Mouse (Mus musculus) liver, embryonic 15.5 days (tissue): ENCODE measurements at regions not wholly inside any gene's neighbourhood (a gene's known extent, or its start where the extent isn't known, plus 50 kb on each side); places are given as distances from the start of the nearest gene placed in this dataset.
A peak's percentile ranks its signal among the peaks of the same experiment; 100 is the strongest.

ENCODE experiments used
- ATAC-seq: fragments of 200-750 bp; cut with Nextera tagmentation; 2 replicates; pipeline ENCODE4 v1.8.0; 2017; ENCODE audit warnings: moderate number of reproducible peaks, mild to moderate bottlenecking, moderate library complexity; ENCODE audit not compliant: insufficient read depth
- H3K27ac ChIP-seq: fragments of 300-500 bp; sonication (generic); replicated peaks from 2 replicates; pipeline ENCODE4 v1.5.1; 2015; ENCODE audit warnings: mild to moderate bottlenecking, inconsistent platforms
- H3K27me3 ChIP-seq: fragments of 300-500 bp; sonication (generic); 2 replicates; pipeline ENCODE4 v1.6.1; 2015; ENCODE audit warnings: mild to moderate bottlenecking, inconsistent platforms
- H3K36me3 ChIP-seq: fragments of 300-500 bp; sonication (generic); replicated peaks from 2 replicates; pipeline ENCODE4 v1.6.1; 2015; ENCODE audit warnings: moderate library complexity, mild to moderate bottlenecking, inconsistent platforms
- H3K4me1 ChIP-seq: fragments of 300-500 bp; sonication (generic); replicated peaks from 2 replicates; pipeline ENCODE4 v1.6.1; 2015; ENCODE audit warnings: inconsistent platforms
- H3K4me2 ChIP-seq: fragments of 300-500 bp; sonication (generic); 2 replicates; pipeline ENCODE4 v1.6.1; 2015; ENCODE audit warnings: moderate library complexity, mild to moderate bottlenecking, inconsistent platforms
- H3K4me3 ChIP-seq: fragments of 300-500 bp; sonication (generic); replicated peaks from 2 replicates; pipeline ENCODE4 v1.5.1; 2015; ENCODE audit warnings: mild to moderate bottlenecking, inconsistent platforms
- H3K9ac ChIP-seq: fragments of 300-500 bp; sonication (generic); 2 replicates; pipeline ENCODE4 v1.6.1; 2015; ENCODE audit warnings: moderate library complexity, mild to moderate bottlenecking, inconsistent platforms
- H3K9me3 ChIP-seq: fragments of 300-500 bp; sonication (generic); replicated peaks from 2 replicates; pipeline ENCODE4 v1.6.1; 2016; ENCODE audit warnings: inconsistent platforms
- WGBS: fragments of 180-500 bp; shearing (Covaris S2); methylation state at CpG from one replicate; pipeline ENCODE4 v1.1.7; 2015; ENCODE audit warnings: mixed read lengths; ENCODE audit not compliant: insufficient replicate concordance; 5-methylcytosine and 5-hydroxymethylcytosine counted together

DNA sequence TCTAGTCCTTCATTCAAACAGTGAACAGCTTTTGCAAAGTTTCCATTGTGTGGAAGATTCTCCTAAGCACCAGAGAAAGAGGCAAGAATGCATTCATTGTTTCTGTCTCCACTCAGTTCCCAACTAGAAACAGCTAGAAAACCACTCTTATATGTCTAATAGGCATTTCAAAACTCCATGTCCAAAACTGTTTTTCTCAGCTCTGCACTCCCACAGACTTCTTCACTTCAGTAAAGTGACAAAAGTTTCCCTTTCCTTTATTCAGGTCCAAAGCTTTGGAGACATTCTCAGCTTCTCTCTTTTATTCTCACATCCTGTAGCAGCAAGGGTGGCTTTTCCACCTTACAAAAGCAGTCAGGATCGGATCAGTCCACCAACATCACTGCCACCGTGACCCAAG is 166.0 kb downstream of the Mreg start:
- Histone ChIP-seq H3K27ac (no peak overlapping the region), H3K9me3 (no peaks in the 10 kb centered on the region), H3K4me2 (no peak overlapping the region), H3K4me1 (no peaks in the 10 kb centered on the region), H3K27me3 (no peaks in the 10 kb centered on the region), H3K9ac (no peak overlapping the region), H3K36me3 (no peaks in the 10 kb centered on the region), H3K4me3 (no peak overlapping the region)
- ATAC-seq = no peak
- WGBS = 48% methylated on average over 2 of the region's 2 CpGs

DNA sequence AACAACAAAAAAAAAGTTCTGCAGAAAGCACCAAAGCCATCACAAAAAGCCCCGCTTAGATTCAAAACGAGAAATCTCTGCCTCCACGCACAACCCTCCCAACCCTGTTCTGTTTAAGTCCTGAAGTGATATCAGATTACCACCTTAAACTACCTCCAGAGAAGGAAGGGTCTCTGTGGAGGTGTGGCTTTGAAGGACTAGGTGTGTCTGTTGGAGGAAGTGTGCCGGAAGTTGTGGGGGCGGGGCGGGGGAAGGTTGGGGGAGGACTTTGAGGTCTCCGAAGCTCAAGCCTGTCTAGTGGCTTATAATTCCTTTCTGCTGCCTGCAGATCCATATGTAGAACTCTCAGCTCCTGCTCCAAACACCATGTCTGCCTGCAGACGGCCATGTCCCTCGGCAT is 173.6 kb downstream of the Mreg start:
- peaks cover 5% of the 10 kb centered on the region; the same call in 1 of the 2 replicates for H3K4me1 ChIP-seq
- H3K4me3 ChIP-seq = no peak overlapping the region
- no peak overlapping the region for H3K27ac ChIP-seq
- 37% methylated on average over 9 of the region's 9 CpGs for WGBS
- no peaks in the 10 kb centered on the region for H3K9me3 ChIP-seq
- no peak overlapping the region for H3K4me2 ChIP-seq
- no peak for ATAC-seq
- H3K27me3 ChIP-seq = no peaks in the 10 kb centered on the region
- no peak overlapping the region for H3K9ac ChIP-seq
- no peaks in the 10 kb centered on the region for H3K36me3 ChIP-seq

DNA sequence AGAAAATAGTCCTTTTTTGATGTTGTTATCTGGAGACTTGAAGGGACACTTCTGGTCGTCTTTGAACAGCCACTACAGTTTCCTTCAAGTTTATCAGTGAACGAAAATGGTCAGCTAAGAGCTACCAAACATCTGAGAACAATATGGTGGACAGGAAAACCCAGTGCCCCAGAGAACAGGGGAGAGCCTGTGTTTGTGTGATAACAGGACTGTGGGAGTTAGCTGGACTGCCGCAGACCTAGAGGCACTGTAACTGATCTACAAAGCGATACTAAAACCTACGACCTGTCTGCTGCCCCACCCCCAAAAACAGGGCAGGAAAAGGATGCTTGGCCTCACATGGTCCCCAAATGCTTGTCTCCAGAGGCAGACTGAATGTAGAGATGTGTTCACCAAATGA is 175.5 kb downstream of the Mreg start:
- no peak overlapping the region for H3K9ac ChIP-seq
- no peak overlapping the region for H3K4me2 ChIP-seq
- no peaks in the 10 kb centered on the region for H3K9me3 ChIP-seq
- WGBS = 15% methylated on average over 5 of the region's 5 CpGs
- no peaks in the 10 kb centered on the region for H3K36me3 ChIP-seq
- peak; percentile 69 for ATAC-seq
- H3K27ac ChIP-seq = no peak overlapping the region
- H3K27me3 ChIP-seq = no peaks in the 10 kb centered on the region
- H3K4me1 ChIP-seq = peaks cover 5% of the 10 kb centered on the region; the same call in 1 of the 2 replicates
- H3K4me3 ChIP-seq = no peak overlapping the region

DNA sequence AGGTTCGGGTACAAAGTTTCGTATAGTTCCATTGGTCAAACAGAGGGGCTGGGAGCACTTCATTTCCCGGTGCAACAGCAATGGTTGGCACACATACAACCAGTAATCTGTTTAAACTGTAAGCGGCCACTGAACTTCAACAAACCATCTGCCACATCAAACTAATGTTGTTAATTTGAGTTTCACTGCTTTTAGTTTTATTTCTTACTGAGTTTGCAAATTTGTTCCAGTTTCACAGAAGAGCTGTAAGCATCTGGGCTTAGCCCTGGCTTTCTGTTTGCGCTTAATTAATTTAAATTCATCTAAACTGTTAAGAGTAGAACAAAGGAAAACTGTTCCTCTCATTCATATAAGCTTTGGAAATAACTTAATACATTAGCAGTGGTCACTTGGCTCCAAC is 176.0 kb downstream of the Mreg start:
- 67% methylated on average over 5 of the region's 5 CpGs for WGBS
- H3K4me2 ChIP-seq = no peak overlapping the region
- H3K27me3 ChIP-seq = no peaks in the 10 kb centered on the region
- no peaks in the 10 kb centered on the region for H3K9me3 ChIP-seq
- peaks cover 5% of the 10 kb centered on the region; the same call in 1 of the 2 replicates for H3K4me1 ChIP-seq
- no peak overlapping the region for H3K4me3 ChIP-seq
- H3K27ac ChIP-seq = no peak overlapping the region
- no peak overlapping the region for H3K9ac ChIP-seq
- no peaks in the 10 kb centered on the region for H3K36me3 ChIP-seq
- ATAC-seq = no peak

DNA sequence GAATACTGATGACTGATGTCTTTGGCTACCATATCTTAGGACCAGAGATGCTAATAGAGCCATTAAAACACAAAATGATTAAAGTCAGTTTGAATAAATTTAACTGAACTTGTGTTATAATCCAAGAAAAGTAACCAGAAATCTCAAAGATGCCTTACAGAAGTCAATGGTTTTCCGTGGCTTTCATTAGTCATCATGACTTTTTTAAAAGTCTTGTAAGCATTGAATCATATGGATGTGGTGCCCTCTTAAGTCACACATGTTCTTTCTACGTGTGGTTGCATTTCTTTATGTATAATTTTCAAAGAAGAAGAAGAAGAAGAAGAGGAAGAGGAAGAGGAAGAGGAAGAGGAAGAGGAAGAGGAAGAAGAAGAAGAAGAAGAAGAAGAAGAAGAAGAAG is 178.2 kb downstream of the Mreg start:
- no peak overlapping the region for H3K27ac ChIP-seq
- H3K36me3 ChIP-seq = no peaks in the 10 kb centered on the region
- 48% methylated on average over 2 of the region's 2 CpGs for WGBS
- no peak overlapping the region for H3K4me3 ChIP-seq
- peaks cover 5% of the 10 kb centered on the region; the same call in 1 of the 2 replicates for H3K4me1 ChIP-seq
- no peak for ATAC-seq
- no peaks in the 10 kb centered on the region for H3K27me3 ChIP-seq
- H3K4me2 ChIP-seq = no peak overlapping the region
- H3K9me3 ChIP-seq = no peaks in the 10 kb centered on the region
- H3K9ac ChIP-seq = no peak overlapping the region

DNA sequence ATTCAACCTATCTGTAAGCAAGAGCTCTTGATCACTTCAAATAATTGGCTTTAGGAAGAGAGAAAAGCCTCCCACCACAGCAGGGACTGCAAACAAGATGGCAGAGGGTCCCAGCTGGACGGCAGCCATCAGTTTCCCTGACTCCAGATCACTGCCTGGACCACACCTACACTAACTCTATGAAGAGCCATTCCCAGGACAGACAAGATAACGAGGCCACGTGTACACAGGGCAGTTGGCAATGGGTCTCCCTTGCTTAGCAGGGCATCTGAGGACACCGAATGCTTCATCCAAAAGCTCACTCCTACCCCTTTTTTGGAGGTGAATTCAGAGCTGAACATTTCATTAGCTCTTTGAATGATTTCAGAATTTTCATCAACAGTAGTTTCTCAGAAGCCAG is 179.9 kb downstream of the Mreg start:
- Histone ChIP-seq H3K36me3 (no peaks in the 10 kb centered on the region), H3K4me3 (no peak overlapping the region), H3K4me2 (no peak overlapping the region), H3K4me1 (peaks cover 5% of the 10 kb centered on the region; the same call in 1 of the 2 replicates), H3K9me3 (no peaks in the 10 kb centered on the region), H3K9ac (no peak overlapping the region), H3K27ac (no peak overlapping the region), H3K27me3 (no peaks in the 10 kb centered on the region)
- WGBS = 57% methylated on average over 4 of the region's 4 CpGs
- ATAC-seq = no peak

DNA sequence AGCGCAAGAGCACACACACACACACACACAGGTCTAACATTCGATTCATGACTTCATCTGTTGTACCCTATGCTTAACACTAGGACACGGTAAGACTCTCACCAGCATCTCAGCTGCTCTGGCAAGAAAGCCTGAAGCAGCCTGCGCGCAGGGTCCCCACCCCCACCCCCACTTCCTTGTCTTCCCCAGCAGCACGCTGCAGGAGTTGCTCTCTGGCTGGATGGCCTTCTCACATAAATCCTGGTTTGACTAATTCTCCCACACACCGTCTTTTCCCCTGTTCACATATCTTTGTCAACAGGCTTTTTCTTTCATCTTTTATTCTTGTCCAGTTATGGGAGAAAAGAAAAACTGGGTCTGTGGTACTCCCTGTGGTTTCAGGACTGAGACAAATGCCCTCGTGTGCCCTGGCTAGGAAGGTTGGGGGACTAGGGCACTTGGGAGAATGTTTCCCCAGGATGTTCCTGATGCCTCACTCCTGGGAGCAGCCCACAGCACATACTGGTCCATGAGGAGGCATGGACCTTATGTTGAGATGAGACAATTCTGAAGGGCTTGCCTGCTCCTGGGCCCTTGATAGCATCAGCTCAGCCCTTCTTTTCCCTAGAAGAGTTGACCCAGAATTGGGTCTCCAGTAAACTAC is 181.2 kb downstream of the Mreg start:
- Histone ChIP-seq H3K27ac (no peak overlapping the region), H3K4me2 (no peak overlapping the region), H3K9ac (no peak overlapping the region), H3K9me3 (no peaks in the 10 kb centered on the region), H3K4me3 (no peak overlapping the region), H3K27me3 (no peaks in the 10 kb centered on the region), H3K36me3 (no peaks in the 10 kb centered on the region), H3K4me1 (no peaks in the 10 kb centered on the region)
- ATAC-seq = no peak
- WGBS = 41% methylated on average over 8 of the region's 8 CpGs

DNA sequence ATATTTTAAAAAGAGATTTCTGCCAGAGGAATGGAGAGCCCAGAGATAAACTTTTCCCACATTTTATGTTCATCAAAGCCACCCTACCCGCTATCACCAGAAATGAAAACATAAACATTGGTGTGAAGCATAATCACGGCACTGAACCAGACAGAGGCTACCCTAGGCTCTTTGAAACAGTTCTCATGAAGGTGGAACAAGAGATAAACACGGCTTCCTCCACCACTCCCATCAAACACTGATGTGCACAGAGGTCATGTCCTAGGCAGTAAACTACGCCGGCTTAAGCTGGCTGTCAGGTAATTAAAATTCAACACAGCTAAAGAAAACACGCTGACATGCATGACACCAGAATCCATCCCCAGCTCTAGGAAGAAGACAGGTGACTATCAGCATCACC is 182.5 kb downstream of the Mreg start:
- H3K27ac ChIP-seq = no peak overlapping the region
- no peak for ATAC-seq
- no peaks in the 10 kb centered on the region for H3K27me3 ChIP-seq
- no peaks in the 10 kb centered on the region for H3K36me3 ChIP-seq
- H3K9ac ChIP-seq = no peak overlapping the region
- 44% methylated on average over 6 of the region's 6 CpGs for WGBS
- no peak overlapping the region for H3K4me2 ChIP-seq
- no peaks in the 10 kb centered on the region for H3K9me3 ChIP-seq
- H3K4me3 ChIP-seq = no peak overlapping the region
- H3K4me1 ChIP-seq = no peaks in the 10 kb centered on the region

DNA sequence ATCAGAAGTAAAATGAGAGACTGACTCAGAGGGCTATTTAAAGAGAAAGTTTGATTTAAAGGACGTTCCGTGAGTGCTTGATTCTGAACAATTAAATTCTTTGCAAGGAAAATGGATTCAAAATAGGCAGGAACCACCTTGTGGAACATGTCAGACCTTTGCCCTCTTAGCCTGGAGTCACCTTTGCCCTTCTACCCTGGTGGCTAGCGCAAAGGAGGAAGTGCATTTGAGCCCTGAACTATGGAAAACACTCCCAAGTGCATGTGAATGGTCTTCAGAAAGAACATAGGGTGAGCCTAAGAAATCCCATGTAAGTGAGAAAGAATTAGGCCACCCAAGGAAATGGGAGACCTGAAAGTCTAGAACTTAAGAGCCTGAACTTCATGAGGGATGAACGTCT is 185.2 kb downstream of the Mreg start:
- Histone ChIP-seq H3K36me3 (no peaks in the 10 kb centered on the region), H3K4me1 (no peaks in the 10 kb centered on the region), H3K27me3 (no peaks in the 10 kb centered on the region), H3K27ac (no peak overlapping the region), H3K4me2 (no peak overlapping the region), H3K9ac (no peak overlapping the region), H3K9me3 (no peaks in the 10 kb centered on the region), H3K4me3 (no peak overlapping the region)
- 58% methylated on average over 4 of the region's 4 CpGs for WGBS
- ATAC-seq = no peak

DNA sequence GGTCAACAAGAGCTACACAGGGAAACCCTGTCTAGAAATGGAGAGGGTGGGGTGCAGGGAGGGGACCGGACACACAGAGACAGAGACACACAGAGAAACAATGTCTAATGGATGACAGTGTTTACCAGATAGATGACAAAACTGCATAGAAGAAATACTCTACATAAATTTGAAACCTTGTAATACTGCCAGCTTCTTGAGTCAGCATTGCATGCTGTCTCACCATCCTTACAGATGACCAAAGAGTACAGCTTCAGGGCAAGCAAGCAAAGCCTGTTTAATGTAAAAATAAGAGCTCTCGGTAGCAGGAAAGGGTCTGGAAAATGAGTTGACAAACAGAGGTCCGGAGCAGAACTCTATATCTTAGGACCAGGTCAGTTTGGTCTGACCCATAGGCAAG is 189.5 kb downstream of the Mreg start:
- H3K36me3 ChIP-seq = no peaks in the 10 kb centered on the region
- ATAC-seq = no peak
- H3K9me3 ChIP-seq = no peaks in the 10 kb centered on the region
- no peak overlapping the region for H3K4me2 ChIP-seq
- WGBS = 71% methylated on average over 3 of the region's 3 CpGs
- H3K4me3 ChIP-seq = no peak overlapping the region
- H3K27me3 ChIP-seq = no peaks in the 10 kb centered on the region
- H3K27ac ChIP-seq = no peak overlapping the region
- H3K4me1 ChIP-seq = no peaks in the 10 kb centered on the region
- no peak overlapping the region for H3K9ac ChIP-seq

DNA sequence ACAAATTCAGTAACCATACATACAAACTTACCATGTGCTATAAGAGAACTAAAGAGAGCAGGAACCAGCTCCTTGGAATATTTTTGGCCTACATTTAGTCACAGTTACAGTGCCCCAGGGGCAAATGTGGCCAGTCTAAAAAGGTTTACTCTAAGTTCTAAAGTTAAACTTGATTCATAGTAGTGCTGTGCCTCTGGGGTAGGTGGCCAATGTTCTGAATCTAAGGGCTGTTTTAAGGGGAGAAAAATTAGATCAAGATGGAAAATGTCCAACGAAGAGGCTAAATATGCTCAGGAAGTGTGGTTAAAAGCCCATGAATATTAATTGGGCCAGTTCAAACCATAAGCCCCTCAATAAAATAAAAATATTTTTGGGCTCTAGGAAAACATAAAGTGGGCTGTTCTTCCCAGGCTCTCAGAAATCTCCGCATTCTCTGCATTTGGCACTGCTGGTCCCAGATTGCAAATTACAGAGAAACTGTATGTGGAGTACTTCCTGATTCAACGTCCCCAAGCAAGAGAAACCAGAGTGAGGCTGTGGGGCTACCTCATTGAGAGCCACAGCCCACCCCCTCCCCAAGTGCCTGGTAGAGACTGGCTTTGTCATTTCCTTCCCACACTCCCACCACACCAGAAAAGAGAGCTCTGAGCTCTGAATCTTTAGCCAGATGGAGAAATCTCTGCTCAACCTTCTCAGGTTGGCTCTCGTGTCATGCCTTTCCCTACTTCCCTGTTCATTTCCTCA is 193.5 kb downstream of the Mreg start:
- H3K9ac ChIP-seq = no peak overlapping the region
- WGBS = 39% methylated on average over 4 of the region's 4 CpGs
- no peak for ATAC-seq
- H3K36me3 ChIP-seq = no peaks in the 10 kb centered on the region
- H3K4me2 ChIP-seq = no peak overlapping the region
- no peak overlapping the region for H3K4me3 ChIP-seq
- H3K9me3 ChIP-seq = no peaks in the 10 kb centered on the region
- H3K27me3 ChIP-seq = no peaks in the 10 kb centered on the region
- H3K4me1 ChIP-seq = 0 out of 2 replicates have a peak, but pooled peaks cover 4% of the 10 kb centered on the region
- H3K27ac ChIP-seq = no peak overlapping the region
